Mouse (Mus musculus) megakaryocyte, embryonic 14.5 days (primary cell): ENCODE measurements around the gene Adgrg1. TPM values are rescaled to one million over a fixed set of nuclear protein-coding genes. Genes with fewer than 3 reads are reported as not detected.
A peak's percentile ranks its signal among the peaks of the same experiment; 100 is the strongest.

ENCODE experiments used
- H3K27me3 ChIP-seq: replicated peaks from 2 replicates; pipeline ENCODE3; 2012; ENCODE audit warnings: inconsistent platforms
- H3K36me3 ChIP-seq: replicated peaks from 2 replicates; pipeline ENCODE3; 2012; ENCODE audit warnings: low read length, inconsistent platforms, mixed read lengths
- H3K4me1 ChIP-seq: 2 replicates; pipeline ENCODE4 v1.6.1; 2012; ENCODE audit warnings: inconsistent platforms
- H3K4me3 ChIP-seq: replicated peaks from 2 replicates; pipeline ENCODE3; 2012; ENCODE audit warnings: moderate library complexity, mild to moderate bottlenecking, inconsistent platforms
- H3K9me3 ChIP-seq: 2 replicates; pipeline ENCODE4 v1.6.1; 2012; ENCODE audit warnings: inconsistent platforms
- FLI1 ChIP-seq: IDR thresholded peaks from 2 replicates; pipeline ENCODE4 v1.6.1; 2012; ENCODE audit warnings: low read length, inconsistent platforms, mixed read lengths
- GATA1 ChIP-seq: IDR thresholded peaks from 3 replicates; pipeline ENCODE4 v1.6.1; 2012; ENCODE audit warnings: mixed read lengths, low read length, inconsistent platforms, borderline replicate concordance
- polyA plus RNA-seq: library from polyadenylated mRNA; stranded (reverse); fragments of >175 nt; gene quantifications from 2 replicates; pipeline ENCODE4 v1.2.3, GENCODE M21; 2012; ENCODE audit warnings: low replicate concordance; ENCODE audit not compliant: insufficient read depth

Adgrg1 gene
- polyA plus RNA-seq, 1 experiment: 388 TPM

GRCm38 (mm10) chr8:94994006-94994405 lies 19.5 kb downstream of the Adgrg1 start:
- Histone ChIP-seq H3K4me3 (peak overlapping the region; percentile 86), H3K36me3 (peaks cover 100% of the 10 kb centered on the region), H3K4me1 (peaks cover 100% of the 10 kb centered on the region)

GRCm38 (mm10) chr8:94994510-94994909 lies 20.0 kb downstream of the Adgrg1 start:
- H3K4me3 ChIP-seq: peak overlapping the region; percentile 86
- H3K9me3 ChIP-seq: no peaks in the 10 kb centered on the region
- H3K27me3 ChIP-seq: no peaks in the 10 kb centered on the region
- H3K36me3 ChIP-seq: peaks cover 100% of the 10 kb centered on the region
- peaks cover 100% of the 10 kb centered on the region for H3K4me1 ChIP-seq
- TF ChIP-seq GATA1 (no peak), FLI1 (no peak)

More at GRCm38 (mm10) chr8:94994006-94994405, 19.5 kb downstream of the Adgrg1 start:
- Histone ChIP-seq H3K9me3 (no peaks in the 10 kb centered on the region), H3K27me3 (no peaks in the 10 kb centered on the region)
- TF ChIP-seq GATA1 (no peak), FLI1 (no peak)

- H3K36me3 ChIP-seq: peaks cover 98% of the 10 kb centered on the region
- H3K4me3 ChIP-seq: peak overlapping the region; percentile 87
- no peak for TF ChIP-seq GATA1
- no peak for TF ChIP-seq FLI1
- peaks cover 100% of the 10 kb centered on the region for H3K4me1 ChIP-seq
- no peaks in the 10 kb centered on the region for H3K9me3 ChIP-seq
- H3K27me3 ChIP-seq: no peaks in the 10 kb centered on the region
These were observed 20.9 kb downstream of the Adgrg1 start for GRCm38 (mm10) chr8:94995336-94995893.

- Histone ChIP-seq H3K36me3 (peaks cover 96% of the 10 kb centered on the region), H3K9me3 (no peaks in the 10 kb centered on the region), H3K4me1 (peaks cover 100% of the 10 kb centered on the region), H3K4me3 (peak overlapping the region; percentile 87), H3K27me3 (no peaks in the 10 kb centered on the region)
- TF ChIP-seq FLI1: no peak
- no peak for TF ChIP-seq GATA1
These were observed 21.5 kb downstream of the Adgrg1 start for GRCm38 (mm10) chr8:94996037-94996436.

- peaks cover 100% of the 10 kb centered on the region for H3K4me1 ChIP-seq
- H3K36me3 ChIP-seq: peaks cover 96% of the 10 kb centered on the region
- H3K9me3 ChIP-seq: no peaks in the 10 kb centered on the region
- H3K27me3 ChIP-seq: no peaks in the 10 kb centered on the region
- peak overlapping the region; percentile 87 for H3K4me3 ChIP-seq
- no peak for TF ChIP-seq GATA1
- no peak for TF ChIP-seq FLI1
These were observed 22.6 kb downstream of the Adgrg1 start for GRCm38 (mm10) chr8:94996899-94997856.

GRCm38 (mm10) chr8:94997857-94998243 lies 23.3 kb downstream of the Adgrg1 start:
- no peaks in the 10 kb centered on the region for H3K27me3 ChIP-seq
- TF ChIP-seq FLI1 (no peak), GATA1 (no peak)
- H3K36me3 ChIP-seq: peaks cover 94% of the 10 kb centered on the region
- peak overlapping the region; percentile 87 for H3K4me3 ChIP-seq
- peaks cover 99% of the 10 kb centered on the region for H3K4me1 ChIP-seq
- H3K9me3 ChIP-seq: no peaks in the 10 kb centered on the region

GRCm38 (mm10) chr8:94998431-94998830 lies 23.9 kb downstream of the Adgrg1 start:
- TF ChIP-seq GATA1 (no peak), FLI1 (no peak)
- Histone ChIP-seq H3K9me3 (no peaks in the 10 kb centered on the region), H3K36me3 (peaks cover 94% of the 10 kb centered on the region), H3K27me3 (no peaks in the 10 kb centered on the region), H3K4me1 (peaks cover 98% of the 10 kb centered on the region), H3K4me3 (peak overlapping the region; percentile 87)

GRCm38 (mm10) chr8:94999004-94999403 lies 24.5 kb downstream of the Adgrg1 start:
- Histone ChIP-seq H3K4me1 (peaks cover 98% of the 10 kb centered on the region), H3K4me3 (peak overlapping the region; percentile 87), H3K27me3 (no peaks in the 10 kb centered on the region), H3K36me3 (peaks cover 94% of the 10 kb centered on the region), H3K9me3 (no peaks in the 10 kb centered on the region)
- TF ChIP-seq GATA1: no peak
- TF ChIP-seq FLI1: no peak

- no peaks in the 10 kb centered on the region for H3K9me3 ChIP-seq
- TF ChIP-seq FLI1 (no peak), GATA1 (no peak)
- peak overlapping the region; percentile 87 for H3K4me3 ChIP-seq
- peaks cover 98% of the 10 kb centered on the region for H3K4me1 ChIP-seq
- no peaks in the 10 kb centered on the region for H3K27me3 ChIP-seq
- peaks cover 94% of the 10 kb centered on the region for H3K36me3 ChIP-seq
These were observed 25.4 kb downstream of the Adgrg1 start for GRCm38 (mm10) chr8:94999956-95000355.

GRCm38 (mm10) chr8:95000684-95001083 lies 26.1 kb downstream of the Adgrg1 start:
- peaks cover 98% of the 10 kb centered on the region for H3K4me1 ChIP-seq
- H3K27me3 ChIP-seq: no peaks in the 10 kb centered on the region
- H3K9me3 ChIP-seq: no peaks in the 10 kb centered on the region
- TF ChIP-seq FLI1 (no peak), GATA1 (no peak)
- peak overlapping the region; percentile 87 for H3K4me3 ChIP-seq
- H3K36me3 ChIP-seq: peaks cover 94% of the 10 kb centered on the region
